Mouse (Mus musculus) erythroblast, embryonic 14.5 days (primary cell): ENCODE measurements around the gene Ubac1. TPM values are rescaled to one million over a fixed set of nuclear protein-coding genes. Genes with fewer than 3 reads are reported as not detected.

Experiments
- H3K27me3 ChIP-seq: 2 replicates; pipeline ENCODE4 v1.6.1; 2012; ENCODE audit warnings: inconsistent platforms; ENCODE audit not compliant: control insufficient read depth
- H3K36me3 ChIP-seq: 2 replicates; pipeline ENCODE4 v1.6.1; 2012; ENCODE audit warnings: mild to moderate bottlenecking, inconsistent platforms; ENCODE audit not compliant: control insufficient read depth
- H3K4me1 ChIP-seq: 2 replicates; pipeline ENCODE4 v1.6.1; 2012; ENCODE audit warnings: inconsistent platforms; ENCODE audit not compliant: control insufficient read depth
- H3K4me3 ChIP-seq: replicated peaks from 2 replicates; pipeline ENCODE3; 2012; ENCODE audit warnings: moderate library complexity, mild to moderate bottlenecking, inconsistent platforms
- H3K9me3 ChIP-seq: 2 replicates; pipeline ENCODE4 v1.6.1; 2012; ENCODE audit warnings: low read length, inconsistent platforms, mixed read lengths; ENCODE audit not compliant: control insufficient read depth
- GATA1 ChIP-seq: IDR thresholded peaks from 2 replicates; pipeline ENCODE4 v1.6.1; 2012; ENCODE audit warnings: low read length, inconsistent platforms, mixed read lengths
- TAL1 ChIP-seq: IDR thresholded peaks from 3 replicates; pipeline ENCODE4 v1.6.1; 2012; ENCODE audit warnings: low read length, inconsistent platforms, mixed read lengths
- polyA plus RNA-seq: library from polyadenylated mRNA; stranded (reverse); fragments of >175 nt; gene quantifications from 2 replicates; pipeline ENCODE4 v1.2.3, GENCODE M21; 2012

Gene Ubac1
- polyA plus RNA-seq, 1 experiment = 250 TPM

- Histone ChIP-seq H3K27me3 (peaks cover 3% of the 10 kb centered on the region), H3K4me3 (peak within 1 kb of the TSS; percentile 92), H3K9me3 (no peaks in the 10 kb centered on the region), H3K36me3 (peaks cover 25% of the 10 kb centered on the region), H3K4me1 (peaks cover 55% of the 10 kb centered on the region)
- TF ChIP-seq TAL1 (no peak), GATA1 (0 out of 2 replicates have a peak, but pooled peaks have one; percentile 6)
Measured at GRCm38 (mm10) chr2:25983159-25983907, 38.2 kb downstream of the Ubac1 start, which contains the start of gene Camsap1. Gene Camsap1, minus strand, starts transcription at chr2:25983282.

GRCm38 (mm10) chr2:25982426-25983091 lies 39.0 kb downstream of the Ubac1 start:
- Histone ChIP-seq H3K4me3 (peak overlapping the region; percentile 92), H3K36me3 (peaks cover 32% of the 10 kb centered on the region), H3K9me3 (no peaks in the 10 kb centered on the region), H3K4me1 (peaks cover 59% of the 10 kb centered on the region), H3K27me3 (peaks cover 3% of the 10 kb centered on the region)
- no peak for TF ChIP-seq GATA1
- TF ChIP-seq TAL1 = no peak

GRCm38 (mm10) chr2:25982052-25982425 lies 39.5 kb downstream of the Ubac1 start:
- H3K36me3 ChIP-seq = peaks cover 33% of the 10 kb centered on the region
- H3K27me3 ChIP-seq = peaks cover 3% of the 10 kb centered on the region
- TF ChIP-seq GATA1 = no peak
- no peak for TF ChIP-seq TAL1
- H3K9me3 ChIP-seq = no peaks in the 10 kb centered on the region
- peaks cover 61% of the 10 kb centered on the region for H3K4me1 ChIP-seq
- H3K4me3 ChIP-seq = peak overlapping the region; percentile 92

GRCm38 (mm10) chr2:25978997-25979396 lies 42.5 kb downstream of the Ubac1 start:
- no peaks in the 10 kb centered on the region for H3K9me3 ChIP-seq
- H3K36me3 ChIP-seq = peaks cover 47% of the 10 kb centered on the region
- TF ChIP-seq GATA1 = no peak
- no peak for TF ChIP-seq TAL1
- H3K4me3 ChIP-seq = no peak overlapping the region
- peaks cover 73% of the 10 kb centered on the region for H3K4me1 ChIP-seq
- H3K27me3 ChIP-seq = no peaks in the 10 kb centered on the region

GRCm38 (mm10) chr2:25977587-25978239 lies 43.8 kb downstream of the Ubac1 start:
- H3K4me3 ChIP-seq = no peak overlapping the region
- peaks cover 60% of the 10 kb centered on the region for H3K36me3 ChIP-seq
- H3K27me3 ChIP-seq = no peaks in the 10 kb centered on the region
- peaks cover 76% of the 10 kb centered on the region for H3K4me1 ChIP-seq
- no peak for TF ChIP-seq TAL1
- TF ChIP-seq GATA1 = no peak
- H3K9me3 ChIP-seq = no peaks in the 10 kb centered on the region

- H3K4me1 ChIP-seq = peaks cover 65% of the 10 kb centered on the region
- TF ChIP-seq TAL1 = no peak
- TF ChIP-seq GATA1 = no peak
- H3K9me3 ChIP-seq = no peaks in the 10 kb centered on the region
- peaks cover 72% of the 10 kb centered on the region for H3K36me3 ChIP-seq
- no peak overlapping the region for H3K4me3 ChIP-seq
- no peaks in the 10 kb centered on the region for H3K27me3 ChIP-seq
Measured at GRCm38 (mm10) chr2:25975141-25975770, 46.3 kb downstream of the Ubac1 start.

GRCm38 (mm10) chr2:25970426-25970825 lies 51.1 kb downstream of the Ubac1 start:
- TF ChIP-seq TAL1 (no peak), GATA1 (no peak)
- H3K27me3 ChIP-seq = no peaks in the 10 kb centered on the region
- H3K36me3 ChIP-seq = peaks cover 78% of the 10 kb centered on the region
- no peak overlapping the region for H3K4me3 ChIP-seq
- no peaks in the 10 kb centered on the region for H3K9me3 ChIP-seq
- peaks cover 34% of the 10 kb centered on the region for H3K4me1 ChIP-seq

- Histone ChIP-seq H3K36me3 (peaks cover 86% of the 10 kb centered on the region), H3K27me3 (no peaks in the 10 kb centered on the region), H3K4me1 (peaks cover 31% of the 10 kb centered on the region), H3K9me3 (no peaks in the 10 kb centered on the region), H3K4me3 (no peak overlapping the region)
- no peak for TF ChIP-seq TAL1
- no peak for TF ChIP-seq GATA1
Measured at GRCm38 (mm10) chr2:25969319-25969718, 52.2 kb downstream of the Ubac1 start.
